7 mouse cellular contexts compared by ENCODE assay signal in the genomic region with DNA sequence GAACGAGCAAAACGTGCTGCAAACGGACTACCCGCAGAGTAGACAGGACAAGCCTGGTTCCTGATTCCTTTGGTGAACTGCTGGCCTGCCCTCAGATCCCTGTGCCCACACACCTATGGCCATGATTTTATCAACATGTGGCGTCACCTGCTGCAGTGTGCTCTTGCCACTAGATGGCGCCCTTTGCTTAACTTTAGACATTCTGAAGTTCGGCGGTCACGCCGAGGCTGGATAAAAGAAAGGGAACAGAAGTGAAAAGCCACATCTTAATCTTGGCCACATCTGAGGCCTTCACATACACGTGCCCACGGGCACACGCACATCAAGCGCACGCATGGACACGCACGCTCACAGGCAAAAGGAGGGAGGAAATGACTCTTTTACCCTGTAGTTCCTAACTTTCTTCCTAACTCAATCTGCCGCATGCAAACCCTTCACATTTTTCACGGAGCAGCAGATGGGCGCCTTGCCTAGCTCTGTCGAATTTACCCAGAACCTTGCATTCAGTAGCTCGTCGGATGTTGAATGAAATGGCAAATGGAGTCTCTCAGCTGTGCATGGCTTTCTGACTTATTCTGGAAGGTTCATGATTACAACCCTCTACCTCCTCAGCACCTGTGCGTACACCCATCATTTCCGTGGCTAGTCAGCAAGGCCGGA. TPM values are rescaled to one million over a fixed set of nuclear protein-coding genes. Genes with fewer than 3 reads are reported as not detected.
A peak's percentile ranks its signal among the peaks of the same experiment; 100 is the strongest.
DNase-seq lines count a peak whose midpoint lies in the region; ATAC-seq and TF ChIP-seq lines count a peak whose summit lies in the region.

No protein-coding gene starts in this region.

- no peak for TF ChIP-seq POLR2A in spleen, adult 2 months (IDR thresholded peaks at IDR 0.05; ENCODE audit: low read depth, low read length)

- H3K9ac ChIP-seq in limb, embryonic 13.5 days, result no peak overlapping the region
- H3K9ac ChIP-seq in midbrain, embryonic 16.5 days (ENCODE audit: low read depth, low read length), result no peak overlapping the region

- 24% methylated on average over 26 of the region's 26 CpGs for WGBS in limb, embryonic 13.5 days
- WGBS in midbrain, embryonic 16.5 days, result 23% methylated on average over 26 of the region's 26 CpGs
- 23% methylated on average over 26 of the region's 26 CpGs for WGBS in spleen, adult 2 months

- peak; percentile 72 for ATAC-seq in granulocyte monocyte progenitor cell, adult 5-6 weeks (replicated peaks; ENCODE audit: poor library complexity, severe bottlenecking)
- peak; percentile 72 for ATAC-seq in limb, embryonic 13.5 days (ENCODE audit: low FRiP score, low read depth)
- peak; percentile 92 for ATAC-seq in midbrain, embryonic 16.5 days

- no peaks in the 10 kb centered on the region for H3K36me3 ChIP-seq in limb, embryonic 13.5 days
- H3K36me3 ChIP-seq in midbrain, embryonic 16.5 days (ENCODE audit: control insufficient read depth, insufficient read depth, low read length), result no peaks in the 10 kb centered on the region
- no peaks in the 10 kb centered on the region for H3K36me3 ChIP-seq in spleen, adult 2 months (ENCODE audit: control insufficient read depth, insufficient read depth, low read length)

- no peak overlapping the region for H3K27ac ChIP-seq in limb, embryonic 13.5 days
- H3K27ac ChIP-seq in midbrain, embryonic 16.5 days (ENCODE audit: low read length), result no peak overlapping the region
- no peak overlapping the region for H3K27ac ChIP-seq in spleen, adult 2 months (ENCODE audit: insufficient read depth, low read length)

- H3K4me3 ChIP-seq in limb, embryonic 13.5 days, result no peak overlapping the region
- H3K4me3 ChIP-seq in midbrain, embryonic 16.5 days (ENCODE audit: low read depth, low read length), result no peak overlapping the region
- no peak overlapping the region for H3K4me3 ChIP-seq in spleen, adult 2 months (ENCODE audit: extremely low read depth, insufficient read depth, insufficient read length)

- peak; percentile 42 for DNase-seq in adrenal gland, adult 8-10 months
- DNase-seq in embryo, embryonic 10.5 days (ENCODE audit: low spot score), result peak; percentile 94
- DNase-seq in kidney, adult 8-10 months, result peak; percentile 62 to 84
- DNase-seq in spleen, adult 2 months (ENCODE audit: low read depth in 1 of 2, low spot score in 2 of 2), result peak; percentile 53 to 59

- TF ChIP-seq CTCF in spleen, adult 2 months (IDR thresholded peaks at IDR 0.05; ENCODE audit: extremely low read depth, insufficient read depth, insufficient read length, insufficient replicate concordance), result peak; percentile 85; the same call in 1 of the 2 replicates

- H3K9me3 ChIP-seq in limb, embryonic 13.5 days, result peaks cover 18% of the 10 kb centered on the region
- no peaks in the 10 kb centered on the region for H3K9me3 ChIP-seq in midbrain, embryonic 16.5 days (replicated peaks; ENCODE audit: control insufficient read depth, low read length, poor library complexity, severe bottlenecking)

- H3K4me2 ChIP-seq in limb, embryonic 13.5 days (replicated peaks), result peak overlapping the region; percentile 43; the same call in 1 of the 2 replicates
- H3K4me2 ChIP-seq in midbrain, embryonic 16.5 days (ENCODE audit: low read length), result peak overlapping the region; percentile 24; the same call in 1 of the 2 replicates

- H3K4me1 ChIP-seq in limb, embryonic 13.5 days, result peaks cover 7% of the 10 kb centered on the region
- H3K4me1 ChIP-seq in midbrain, embryonic 16.5 days (ENCODE audit: control insufficient read depth, insufficient read depth, low read length), result no peaks in the 10 kb centered on the region
- 0 out of 2 replicates have a peak, but pooled peaks cover 4% of the 10 kb centered on the region for H3K4me1 ChIP-seq in spleen, adult 2 months (ENCODE audit: control insufficient read depth, insufficient read depth, insufficient read length)

- H3K27me3 ChIP-seq in limb, embryonic 13.5 days, result no peaks in the 10 kb centered on the region
- no peaks in the 10 kb centered on the region for H3K27me3 ChIP-seq in midbrain, embryonic 16.5 days (ENCODE audit: control insufficient read depth, insufficient read depth, low read depth, low read length)
- H3K27me3 ChIP-seq in spleen, adult 2 months (ENCODE audit: control insufficient read depth, insufficient read depth, low read length), result no peaks in the 10 kb centered on the region

RNA-seq across cellular contexts. Expression of gene Adgrf1, which starts 4.8 kb away (rescaled TPM):
- not detected for total RNA-seq in adrenal gland, adult 8-10 months (2022)
- not detected in 2 replicates for total RNA-seq in granulocyte monocyte progenitor cell, adult 5-6 weeks (2014; fragmentation: Nextera tagmentation)
- not detected in 2 replicates for total RNA-seq in granulocyte monocyte progenitor cell, adult 5-6 weeks (2017)
- polyA plus RNA-seq in limb, embryonic 13.5 days (2015; fragmentation: Nextera tagmentation; extraction: Ambion mirVana), result 0.06 TPM in 1 of 2 replicates, not detected in the other
- not detected in 2 replicates for polyA plus RNA-seq in midbrain, embryonic 16.5 days (2015; fragmentation: Nextera tagmentation; extraction: Ambion mirVana)
- not detected in 2 replicates for polyA plus RNA-seq in spleen, adult 2 months (2012; rRNA removed)

Comparison
In these comparisons a context has a peak if more than half of its experiments do, and no peak if none do; other contexts are left out.
1. DNase-seq: peak in every context shown above with its lines; median percentile 94 in embryo, embryonic 10.5 days; 73 in kidney, adult 8-10 months; 56 in spleen, adult 2 months; 42 in adrenal gland, adult 8-10 months.